Mouse (Mus musculus): ENCODE results near the gene Sncg.

DNA sequence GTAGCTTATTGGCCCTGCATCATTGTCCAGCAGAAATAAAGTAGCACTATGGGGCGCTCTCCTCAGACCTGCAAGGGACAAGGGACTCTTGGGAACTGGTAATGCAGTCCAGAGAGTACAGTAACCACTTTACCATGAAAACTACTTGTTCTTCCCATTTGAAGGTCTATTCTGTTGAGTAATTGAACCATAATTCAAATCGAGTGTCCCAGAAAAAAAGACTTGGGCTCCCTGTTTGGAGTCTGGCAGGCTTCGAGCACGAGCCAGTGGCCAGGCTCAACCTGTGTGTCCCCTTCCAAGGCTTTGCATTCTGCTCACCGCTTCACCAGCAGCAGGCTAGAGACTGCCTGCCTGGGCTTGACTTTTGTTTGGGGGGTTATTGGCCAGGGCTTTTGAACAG lies 30.2 kb downstream of the Sncg start:
- TF ChIP-seq CTCF (IDR thresholded peaks at IDR 0.05; ENCODE audit: borderline replicate concordance, insufficient read depth, low read depth, low read length) (no peak), POLR2A (IDR thresholded peaks at IDR 0.05; ENCODE audit: borderline replicate concordance, insufficient read depth, low read length) (no peak)

All from cerebellum, adult 2 months (tissue).